Mouse (Mus musculus): Measurements from ENCODE around the gene Ppp1r12b. TPM values are rescaled to one million over a fixed set of nuclear protein-coding genes. Genes with fewer than 3 reads are reported as not detected.

Gene Ppp1r12b
- total and polyA plus RNA-seq, 3 experiments, result 0.64 to 1.8 (median 1.6) TPM

DNA sequence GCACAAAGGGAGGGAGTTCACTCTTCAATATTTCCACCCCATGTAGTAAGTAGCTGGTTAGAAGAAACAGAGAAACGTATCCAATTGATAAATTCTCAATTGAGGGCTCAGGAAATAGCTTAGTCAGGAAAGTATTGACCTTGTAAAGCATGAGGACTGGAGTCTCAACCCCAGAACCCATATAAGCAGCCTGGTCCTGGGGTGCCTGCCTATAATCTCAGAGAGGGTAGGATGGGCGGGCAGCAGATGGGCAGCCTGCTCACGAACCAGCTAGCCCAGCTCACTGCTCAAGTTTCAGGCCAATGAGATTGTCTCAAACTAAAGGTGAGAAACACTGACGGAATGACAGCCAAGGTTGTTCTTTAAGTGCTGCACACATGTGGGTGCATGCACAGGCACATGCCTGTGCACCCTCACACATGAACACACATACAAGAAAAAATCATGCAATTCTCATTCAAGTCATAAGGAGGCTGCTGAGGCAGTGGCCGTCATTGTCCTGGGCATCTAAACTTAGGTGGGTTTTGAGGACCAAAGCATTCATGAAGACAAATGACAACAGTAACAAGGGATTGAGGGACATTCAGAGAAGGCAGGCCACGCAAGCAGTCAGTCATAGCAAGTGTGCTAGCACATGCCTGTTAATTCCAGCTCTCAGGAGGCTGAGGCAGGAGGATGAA is 137.7 kb downstream of the Ppp1r12b start:
- DNase-seq (ENCODE audit: extremely low read depth), result no peak
- Histone ChIP-seq H3K36me3 (replicated peaks in 1 of 2; ENCODE audit: control insufficient read depth in 1 of 2, insufficient read depth in 1 of 2, low read length in 1 of 2) (no peaks in the 10 kb centered on the region), H3K9ac (ENCODE audit: insufficient read depth, low read depth) (no peak overlapping the region), H3K27me3 (replicated peaks) (no peaks in the 10 kb centered on the region), H3K4me3 (replicated peaks in 1 of 3; ENCODE audit: low read depth in 2 of 3, low read length in 2 of 3, poor library complexity in 1 of 3) (no peak overlapping the region), H3K79me2 (replicated peaks; ENCODE audit: control insufficient read depth, extremely low read depth, insufficient read depth, poor library complexity, severe bottlenecking) (no peaks in the 10 kb centered on the region), H3K4me1 (ENCODE audit: control insufficient read depth in 1 of 2, insufficient read depth in 2 of 2) (no peaks in the 10 kb centered on the region), H3K4me2 (ENCODE audit: insufficient read depth, low read depth, poor library complexity, severe bottlenecking) (no peak overlapping the region), H3K27ac (ENCODE audit: insufficient read depth, low read depth) (no peak overlapping the region), H3K9me3 (replicated peaks; ENCODE audit: low read length) (no peaks in the 10 kb centered on the region)
- TF ChIP-seq ZKSCAN1 (IDR thresholded peaks at IDR 0.05; ENCODE audit: borderline replicate concordance, low read depth, low read length), result no peak
- no peak for TF ChIP-seq ZNF384 (IDR thresholded peaks at IDR 0.05; ENCODE audit: low read depth, low read length)
- no peak for TF ChIP-seq JUND (conservative IDR thresholded peaks at IDR 0.05; ENCODE audit: low read depth, low read length)
- TF ChIP-seq POLR2AphosphoS2 (IDR thresholded peaks at IDR 0.05; ENCODE audit: low read depth, low read length), result no peak
- TF ChIP-seq SMC3 (IDR thresholded peaks at IDR 0.05; ENCODE audit: low read depth, low read length), result no peak
- no peak for TF ChIP-seq EP300 (IDR thresholded peaks at IDR 0.05; ENCODE audit: low read length)
- TF ChIP-seq USF2 (conservative IDR thresholded peaks at IDR 0.05; ENCODE audit: low read depth, low read length), result no peak
- no peak for TF ChIP-seq CTCF (conservative IDR thresholded peaks at IDR 0.05 in 1 of 2, IDR thresholded peaks at IDR 0.05 in 1 of 2; ENCODE audit: low read depth in 2 of 2, low read length in 2 of 2)
- no peak for TF ChIP-seq MYC (IDR thresholded peaks at IDR 0.05; ENCODE audit: low read depth, low read length)
- no peak for TF ChIP-seq MAX (IDR thresholded peaks at IDR 0.05; ENCODE audit: low read length)
- no peak for TF ChIP-seq ELF1 (IDR thresholded peaks at IDR 0.05; ENCODE audit: low read depth, low read length)
- no peak for TF ChIP-seq MXI1 (IDR thresholded peaks at IDR 0.05; ENCODE audit: low read depth, low read length)
- TF ChIP-seq ZMIZ1 (IDR thresholded peaks at IDR 0.05; ENCODE audit: low read depth, low read length), result no peak
- no peak for TF ChIP-seq GABPA (IDR thresholded peaks at IDR 0.05; ENCODE audit: insufficient replicate concordance, low read depth, low read length)
- no peak for TF ChIP-seq SIN3A (IDR thresholded peaks at IDR 0.05; ENCODE audit: low read length)
- TF ChIP-seq CHD1 (IDR thresholded peaks at IDR 0.05; ENCODE audit: low read depth, low read length), result no peak
- TF ChIP-seq USF1 (IDR thresholded peaks at IDR 0.05; ENCODE audit: low read depth, low read length), result no peak
- TF ChIP-seq POLR2A (IDR thresholded peaks at IDR 0.05; ENCODE audit: low read depth, low read length), result no peak
- TF ChIP-seq ZC3H11A (IDR thresholded peaks at IDR 0.05; ENCODE audit: low read depth, low read length), result no peak
- dilution Hi-C loops (cut with MboI; ENCODE audit: extremely low pct_ligation_motif_present, extremely low pct_unique_long_range_greater_than_20kb, low sequenced_read_pairs) (no loop called here), in situ Hi-C loops (cut with MboI; ENCODE audit: low pct_ligation_motif_present, low pct_unique_long_range_greater_than_20kb, low sequenced_read_pairs) (no loop called here)

DNA sequence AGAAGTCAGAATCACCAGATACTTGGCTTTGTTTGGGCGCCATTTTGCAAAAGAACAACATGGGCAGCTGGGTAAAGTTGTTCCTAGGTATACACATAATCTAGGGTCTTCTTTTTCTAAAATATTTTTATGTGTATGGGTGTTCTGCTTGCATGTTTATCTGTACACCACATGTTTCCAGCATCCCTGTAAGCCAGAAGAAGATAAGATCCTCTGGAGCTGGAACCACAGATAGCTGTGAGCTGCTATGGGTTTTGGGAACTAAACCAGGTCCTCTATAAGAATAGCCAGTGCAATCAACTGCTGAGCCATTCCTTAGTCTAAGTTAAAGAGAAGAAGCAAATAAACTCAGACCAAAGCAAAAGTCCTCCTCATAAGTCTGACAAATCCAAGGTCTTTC is 138.6 kb downstream of the Ppp1r12b start:
- Histone ChIP-seq H3K9ac (ENCODE audit: insufficient read depth, low read depth) (no peak overlapping the region), H3K27ac (ENCODE audit: insufficient read depth, low read depth) (no peak overlapping the region), H3K79me2 (replicated peaks; ENCODE audit: control insufficient read depth, extremely low read depth, insufficient read depth, poor library complexity, severe bottlenecking) (no peaks in the 10 kb centered on the region), H3K9me3 (replicated peaks; ENCODE audit: low read length) (no peaks in the 10 kb centered on the region), H3K36me3 (replicated peaks in 1 of 2; ENCODE audit: control insufficient read depth in 1 of 2, insufficient read depth in 1 of 2, low read length in 1 of 2) (no peaks in the 10 kb centered on the region), H3K4me2 (ENCODE audit: insufficient read depth, low read depth, poor library complexity, severe bottlenecking) (no peak overlapping the region), H3K4me3 (replicated peaks in 1 of 3; ENCODE audit: low read depth in 2 of 3, low read length in 2 of 3, poor library complexity in 1 of 3) (no peak overlapping the region), H3K4me1 (ENCODE audit: control insufficient read depth in 1 of 2, insufficient read depth in 2 of 2) (no peaks in the 10 kb centered on the region), H3K27me3 (replicated peaks) (no peaks in the 10 kb centered on the region)
- DNase-seq (ENCODE audit: extremely low read depth), result no peak
- TF ChIP-seq ZKSCAN1 (IDR thresholded peaks at IDR 0.05; ENCODE audit: borderline replicate concordance, low read depth, low read length) (no peak), IRF4 (IDR thresholded peaks at IDR 0.05; ENCODE audit: low read depth, low read length) (no peak), BHLHE40 (IDR thresholded peaks at IDR 0.05; ENCODE audit: low read depth, low read length) (no peak), ZC3H11A (IDR thresholded peaks at IDR 0.05; ENCODE audit: low read depth, low read length) (no peak), MXI1 (IDR thresholded peaks at IDR 0.05; ENCODE audit: low read depth, low read length) (no peak), SMC3 (IDR thresholded peaks at IDR 0.05; ENCODE audit: low read depth, low read length) (no peak), MAX (IDR thresholded peaks at IDR 0.05; ENCODE audit: low read length) (no peak), RAD21 (IDR thresholded peaks at IDR 0.05; ENCODE audit: low read depth, low read length) (no peak), ETS1 (conservative IDR thresholded peaks at IDR 0.05; ENCODE audit: low read depth, low read length) (no peak), USF1 (IDR thresholded peaks at IDR 0.05; ENCODE audit: low read depth, low read length) (no peak), USF2 (conservative IDR thresholded peaks at IDR 0.05; ENCODE audit: low read depth, low read length) (no peak), MEF2A (IDR thresholded peaks at IDR 0.05; ENCODE audit: borderline replicate concordance, low read depth, low read length) (no peak)
- dilution Hi-C loops (cut with MboI; ENCODE audit: extremely low pct_ligation_motif_present, extremely low pct_unique_long_range_greater_than_20kb, low sequenced_read_pairs), result no loop called here
- in situ Hi-C loops (cut with MboI; ENCODE audit: low pct_ligation_motif_present, low pct_unique_long_range_greater_than_20kb, low sequenced_read_pairs), result no loop called here

All from CH12.LX (cell line).